8 mouse cellular contexts compared by ENCODE assay signal in genomic region chr13:60110079-60110846, GRCm38 (mm10).
DNase-seq lines count a peak whose midpoint lies in the region; ATAC-seq lines count a peak whose summit lies in the region.

No protein-coding gene starts in this region.

- H3K4me3 ChIP-seq in liver, embryonic 12.5 days: no peak overlapping the region
- H3K4me3 ChIP-seq in neural tube, embryonic 14.5 days (ENCODE audit: low read depth, low read length): no peak overlapping the region

- DNase-seq in left cerebral cortex, adult 11 months (ENCODE audit: low spot score): peak; percentile 7
- no peak for DNase-seq in left cerebral cortex, adult 18-20 months (ENCODE audit: low spot score in 2 of 2)
- peak; percentile 82 for DNase-seq in embryo, embryonic 9.5 days (ENCODE audit: extremely low spot score)
- peak; percentile 28 for DNase-seq in heart, adult 8-10 months (ENCODE audit: low spot score)
- peak; percentile 84 for DNase-seq in kidney, adult 18-20 months
- no peak for DNase-seq in T-cell, adult 2 months (ENCODE audit: low spot score)

- ATAC-seq in liver, embryonic 12.5 days: peak; percentile 67
- peak; percentile 89 for ATAC-seq in neural tube, embryonic 14.5 days (ENCODE audit: low read depth)

- no peaks in the 10 kb centered on the region for H3K9me3 ChIP-seq in liver, embryonic 12.5 days (replicated peaks)
- no peaks in the 10 kb centered on the region for H3K9me3 ChIP-seq in neural tube, embryonic 14.5 days (ENCODE audit: control insufficient read depth, low read length)

- no peaks in the 10 kb centered on the region for H3K27me3 ChIP-seq in liver, embryonic 12.5 days (replicated peaks)
- no peaks in the 10 kb centered on the region for H3K27me3 ChIP-seq in neural tube, embryonic 14.5 days (ENCODE audit: control insufficient read depth, insufficient read depth, low read length)

- no peak overlapping the region for H3K9ac ChIP-seq in liver, embryonic 12.5 days
- H3K9ac ChIP-seq in neural tube, embryonic 14.5 days (replicated peaks; ENCODE audit: low read depth, low read length): no peak overlapping the region

- no peak overlapping the region for H3K4me2 ChIP-seq in liver, embryonic 12.5 days
- H3K4me2 ChIP-seq in neural tube, embryonic 14.5 days (ENCODE audit: low read depth, low read length): peak overlapping the region; percentile 8; the same call in 1 of the 2 replicates

- no peak overlapping the region; the same call in 1 of the 2 replicates for H3K27ac ChIP-seq in liver, embryonic 12.5 days
- no peak overlapping the region for H3K27ac ChIP-seq in neural tube, embryonic 14.5 days (ENCODE audit: low read depth, low read length)

- WGBS in liver, embryonic 12.5 days (ENCODE audit: insufficient replicate concordance): 15% methylated on average over 11 of the region's 11 CpGs
- 3% methylated on average over 11 of the region's 11 CpGs for WGBS in neural tube, embryonic 14.5 days

- H3K4me1 ChIP-seq in liver, embryonic 12.5 days: no peaks in the 10 kb centered on the region
- no peaks in the 10 kb centered on the region for H3K4me1 ChIP-seq in neural tube, embryonic 14.5 days (ENCODE audit: control insufficient read depth, insufficient read depth, low read length)

- no peaks in the 10 kb centered on the region for H3K36me3 ChIP-seq in liver, embryonic 12.5 days
- no peaks in the 10 kb centered on the region for H3K36me3 ChIP-seq in neural tube, embryonic 14.5 days (ENCODE audit: control insufficient read depth, insufficient read depth, low read length)

Comparison
In these comparisons a context has a peak if more than half of its experiments do, and no peak if none do; other contexts are left out.
1. DNase-seq: peak in left cerebral cortex, adult 11 months (single experiment), embryo, embryonic 9.5 days (single experiment), heart, adult 8-10 months (single experiment) and kidney, adult 18-20 months (single experiment); none in left cerebral cortex, adult 18-20 months (0 of 2) and T-cell, adult 2 months (single experiment).